ENCODE assay signal across 8 mouse cellular contexts in genomic region chr4:155841651-155842270, GRCm38 (mm10). TPM values are rescaled to one million over a fixed set of nuclear protein-coding genes. Genes with fewer than 3 reads are reported as not detected.
A peak's percentile ranks its signal among the peaks of the same experiment; 100 is the strongest.
DNase-seq lines count a peak whose midpoint lies in the region; ATAC-seq and TF ChIP-seq lines count a peak whose summit lies in the region.

No protein-coding gene starts in this region.

- no peak for ATAC-seq in heart, embryonic 14.5 days (ENCODE audit: insufficient number of reproducible peaks, insufficient read depth, low FRiP score, low read depth)
- no peak for ATAC-seq in forebrain, embryonic 14.5 days
- ATAC-seq in liver, postnatal 0 days = no peak

- peaks cover 21% of the 10 kb centered on the region for H3K36me3 ChIP-seq in heart, embryonic 14.5 days (ENCODE audit: control insufficient read depth, insufficient read depth, low read length)
- no peaks in the 10 kb centered on the region for H3K36me3 ChIP-seq in forebrain, embryonic 14.5 days (ENCODE audit: control insufficient read depth, insufficient read depth, low read length)
- no peaks in the 10 kb centered on the region for H3K36me3 ChIP-seq in liver, postnatal 0 days (replicated peaks; ENCODE audit: insufficient read depth, low read length)

- DNase-seq in heart, postnatal 36 days = no peak
- DNase-seq in ZHBTc4 (ENCODE audit: low read depth, low spot score) (peak; percentile 57), adipocyte (ENCODE audit: low spot score) (no peak)
- DNase-seq in forebrain, embryonic 14.5 days (ENCODE audit: low spot score) = no peak
- no peak for DNase-seq in liver, postnatal 0 days
- no peak for DNase-seq in layer of hippocampus, adult 2 months (ENCODE audit: low spot score in 2 of 2)
- no peak for DNase-seq in adrenal gland, postnatal 14 days

- H3K4me2 ChIP-seq in heart, embryonic 14.5 days (ENCODE audit: low read length) = peak overlapping the region; percentile 88
- H3K4me2 ChIP-seq in forebrain, embryonic 14.5 days (ENCODE audit: low read length) = peak overlapping the region; percentile 53
- peak overlapping the region; percentile 87 for H3K4me2 ChIP-seq in liver, postnatal 0 days (ENCODE audit: low read depth, low read length)

- no peaks in the 10 kb centered on the region for H3K9me3 ChIP-seq in heart, embryonic 14.5 days (ENCODE audit: control insufficient read depth, low read length)
- H3K9me3 ChIP-seq in forebrain, embryonic 14.5 days (replicated peaks; ENCODE audit: control insufficient read depth, low read length) = no peaks in the 10 kb centered on the region
- H3K9me3 ChIP-seq in liver, postnatal 0 days (ENCODE audit: low read length) = no peaks in the 10 kb centered on the region

- no peak for TF ChIP-seq EP300 in liver, postnatal 0 days (IDR thresholded peaks at IDR 0.05; ENCODE audit: low read depth)

- peaks cover 26 to 45% of the 10 kb centered on the region in 2 experiments for H3K4me1 ChIP-seq in heart, embryonic 14.5 days (ENCODE audit: control insufficient read depth in 2 of 2, insufficient read depth in 2 of 2, low read length in 2 of 2)
- peaks cover 17% of the 10 kb centered on the region for H3K4me1 ChIP-seq in forebrain, embryonic 14.5 days (ENCODE audit: control insufficient read depth, insufficient read depth, low read length)
- peaks cover 18% of the 10 kb centered on the region for H3K4me1 ChIP-seq in liver, postnatal 0 days (ENCODE audit: insufficient read depth)

- peak overlapping the region; percentile 3 to 51; a peak in 2 of 4 replicates for H3K4me3 ChIP-seq in heart, embryonic 14.5 days (ENCODE audit: control insufficient read depth in 1 of 2, insufficient read depth in 1 of 2, low read depth in 1 of 2, low read length in 2 of 2)
- no peak overlapping the region for H3K4me3 ChIP-seq in forebrain, embryonic 14.5 days (ENCODE audit: low read depth, low read length)
- H3K4me3 ChIP-seq in liver, postnatal 0 days (ENCODE audit: low read depth, low read length) = peak overlapping the region; percentile 53; the same call in 1 of the 2 replicates
- H3K4me3 ChIP-seq in layer of hippocampus, adult 2 months = no peak overlapping the region

- WGBS in heart, embryonic 14.5 days = 49% methylated on average over 38 of the region's 38 CpGs
- WGBS in forebrain, embryonic 14.5 days = 35% methylated on average over 38 of the region's 38 CpGs
- 47% methylated on average over 38 of the region's 38 CpGs for WGBS in liver, postnatal 0 days (ENCODE audit: insufficient replicate concordance)

- no peak for TF ChIP-seq CTCF in liver, postnatal 0 days (IDR thresholded peaks at IDR 0.05; ENCODE audit: low read depth)
- TF ChIP-seq CTCF in layer of hippocampus, adult 2 months (conservative IDR thresholded peaks at IDR 0.05) = no peak

- no peak overlapping the region for H3K9ac ChIP-seq in heart, embryonic 14.5 days (ENCODE audit: low read length)
- H3K9ac ChIP-seq in forebrain, embryonic 14.5 days (ENCODE audit: low read length) = no peak overlapping the region
- no peak overlapping the region for H3K9ac ChIP-seq in liver, postnatal 0 days (replicated peaks)

- no peak overlapping the region for H3K27ac ChIP-seq in heart, embryonic 14.5 days (replicated peaks in 1 of 2; ENCODE audit: control insufficient read depth in 1 of 2, insufficient read depth in 1 of 2, low read depth in 2 of 2, low read length in 2 of 2)
- no peak overlapping the region for H3K27ac ChIP-seq in forebrain, embryonic 14.5 days (ENCODE audit: low read depth, low read length)
- no peak overlapping the region for H3K27ac ChIP-seq in liver, postnatal 0 days (ENCODE audit: low read depth)
- no peak overlapping the region for H3K27ac ChIP-seq in layer of hippocampus, adult 2 months

- intact Hi-C loops in heart, postnatal 36 days (cut with DNase I) = no loop called here

- peaks cover 5% of the 10 kb centered on the region for H3K27me3 ChIP-seq in heart, embryonic 14.5 days (ENCODE audit: control insufficient read depth, insufficient read depth, low read length)
- 0 out of 2 replicates have a peak, but pooled peaks cover 3% of the 10 kb centered on the region for H3K27me3 ChIP-seq in forebrain, embryonic 14.5 days (replicated peaks; ENCODE audit: control insufficient read depth, insufficient read depth, low read length)
- peaks cover 4% of the 10 kb centered on the region; the same call in 1 of the 2 replicates for H3K27me3 ChIP-seq in liver, postnatal 0 days (ENCODE audit: insufficient read depth, low read length)

RNA-seq across cellular contexts. Expression of gene Mxra8, which starts 2.3 kb away (rescaled TPM):
- 55.5 and 75.6 TPM in 2 replicates for polyA plus RNA-seq in heart, embryonic 14.5 days (2014; fragmentation: Nextera tagmentation; extraction: Ambion mirVana)
- 10 to 100 TPM; 27.4 to 33.7 TPM for total RNA-seq in heart, postnatal 36 days (2021)
- 15.6 and 22.1 TPM in 2 replicates for polyA plus RNA-seq in forebrain, embryonic 14.5 days (2014; fragmentation: Nextera tagmentation; extraction: Ambion mirVana)
- 13.7 and 14.4 TPM in 2 replicates for polyA plus RNA-seq in liver, postnatal 0 days (2015; fragmentation: Nextera tagmentation; extraction: Ambion mirVana)
- 10 to 100 TPM in 1 of 2 experiments, 1 to 10 TPM in 1; 8.4 to 10.6 TPM for total RNA-seq in layer of hippocampus, adult 2 months (2021)
- total RNA-seq in adrenal gland, postnatal 14 days (2021) = 40.6 and 44.3 TPM in 2 replicates

RNA-seq across cellular contexts. Expression of gene Dvl1, which starts 5.4 kb away (rescaled TPM):
- polyA plus RNA-seq in heart, embryonic 14.5 days (2014; fragmentation: Nextera tagmentation; extraction: Ambion mirVana) = 9.1 and 10.9 TPM in 2 replicates
- 10 to 100 TPM; 46.2 to 54.2 TPM for total RNA-seq in heart, postnatal 36 days (2021)
- polyA plus RNA-seq in forebrain, embryonic 14.5 days (2014; fragmentation: Nextera tagmentation; extraction: Ambion mirVana) = 10.8 and 12.4 TPM in 2 replicates
- polyA plus RNA-seq in liver, postnatal 0 days (2015; fragmentation: Nextera tagmentation; extraction: Ambion mirVana) = 5.1 and 5.7 TPM in 2 replicates
- 10 to 100 TPM; 80.8 to 81.9 TPM for total RNA-seq in layer of hippocampus, adult 2 months (2021)
- 54.8 and 66.4 TPM in 2 replicates for total RNA-seq in adrenal gland, postnatal 14 days (2021)

RNA-seq across cellular contexts. Expression of gene Aurkaip1, which starts 10.7 kb away (rescaled TPM):
- polyA plus RNA-seq in heart, embryonic 14.5 days (2014; fragmentation: Nextera tagmentation; extraction: Ambion mirVana) = 112 and 118 TPM in 2 replicates
- 100 to 1,000 TPM; 114 to 116 TPM for total RNA-seq in heart, postnatal 36 days (2021)
- 120 and 135 TPM in 2 replicates for polyA plus RNA-seq in forebrain, embryonic 14.5 days (2014; fragmentation: Nextera tagmentation; extraction: Ambion mirVana)
- 89.9 and 92.7 TPM in 2 replicates for polyA plus RNA-seq in liver, postnatal 0 days (2015; fragmentation: Nextera tagmentation; extraction: Ambion mirVana)
- total RNA-seq in layer of hippocampus, adult 2 months (2021) = 100 to 1,000 TPM; 102 to 105 TPM
- total RNA-seq in adrenal gland, postnatal 14 days (2021) = 136 and 148 TPM in 2 replicates

RNA-seq across cellular contexts. Expression of gene Tas1r3, which starts 21.4 kb away (rescaled TPM):
- 0.09 and 0.12 TPM in 2 replicates for polyA plus RNA-seq in heart, embryonic 14.5 days (2014; fragmentation: Nextera tagmentation; extraction: Ambion mirVana)
- total RNA-seq in heart, postnatal 36 days (2021) = under 1 TPM; 0.27 to 0.28 TPM
- polyA plus RNA-seq in forebrain, embryonic 14.5 days (2014; fragmentation: Nextera tagmentation; extraction: Ambion mirVana) = 0.46 and 0.61 TPM in 2 replicates
- polyA plus RNA-seq in liver, postnatal 0 days (2015; fragmentation: Nextera tagmentation; extraction: Ambion mirVana) = 0.08 and 0.09 TPM in 2 replicates
- under 1 TPM; 0.33 to 0.44 TPM for total RNA-seq in layer of hippocampus, adult 2 months (2021)
- total RNA-seq in adrenal gland, postnatal 14 days (2021) = 0.19 and 0.56 TPM in 2 replicates

RNA-seq across cellular contexts. Expression of gene Cptp, which starts 27.5 kb away (rescaled TPM):
- polyA plus RNA-seq in heart, embryonic 14.5 days (2014; fragmentation: Nextera tagmentation; extraction: Ambion mirVana) = 10.9 and 11.0 TPM in 2 replicates
- total RNA-seq in heart, postnatal 36 days (2021) = 10 to 100 TPM in 1 of 2 experiments, 1 to 10 TPM in 1; 9.5 to 11.7 TPM
- polyA plus RNA-seq in forebrain, embryonic 14.5 days (2014; fragmentation: Nextera tagmentation; extraction: Ambion mirVana) = 28.3 and 29.5 TPM in 2 replicates
- 8.1 and 8.4 TPM in 2 replicates for polyA plus RNA-seq in liver, postnatal 0 days (2015; fragmentation: Nextera tagmentation; extraction: Ambion mirVana)
- 10 to 100 TPM; 29.2 to 31.7 TPM for total RNA-seq in layer of hippocampus, adult 2 months (2021)
- 18.4 and 21.6 TPM in 2 replicates for total RNA-seq in adrenal gland, postnatal 14 days (2021)

Comparison
In these comparisons a context has a peak if more than half of its experiments do, and no peak if none do; other contexts are left out.
1. H3K4me3 ChIP-seq: peak in heart, embryonic 14.5 days (2 of 2) and liver, postnatal 0 days (single experiment); none in forebrain, embryonic 14.5 days (single experiment) and layer of hippocampus, adult 2 months (single experiment).
2. Peak in every context shown above with its lines, with median percentiles within 50 percentile points of each other: H3K4me2 ChIP-seq.